Mouse (Mus musculus) lung, postnatal 0 days (tissue): ENCODE measurements around the gene Lgals7. TPM values are rescaled to one million over a fixed set of nuclear protein-coding genes. Genes with fewer than 3 reads are reported as not detected.

Source experiments
- ATAC-seq: fragments of 200-750 bp; cut with Nextera tagmentation; 2 replicates; pipeline ENCODE4 v1.8.0; 2017; ENCODE audit warnings: moderate library complexity
- DNase-seq: peaks from one replicate; pipeline ENCODE4 v3.0.0-alpha.2; 2016; ENCODE audit warnings: low spot score
- H3K27ac ChIP-seq: fragments of 300-500 bp; sonication (generic); 2 replicates; pipeline ENCODE4 v1.5.1; 2014; ENCODE audit warnings: antibody characterized with exemption, mild to moderate bottlenecking, low read length, mixed read lengths
- H3K27me3 ChIP-seq: fragments of 300-500 bp; sonication (generic); replicated peaks from 2 replicates; pipeline ENCODE4 v1.6.1; 2014; ENCODE audit warnings: low read length, mixed read lengths; ENCODE audit not compliant: insufficient read depth
- H3K36me3 ChIP-seq: fragments of 300-500 bp; sonication (generic); 2 replicates; pipeline ENCODE4 v1.6.1; 2014; ENCODE audit warnings: low read length, mixed read lengths; ENCODE audit not compliant: insufficient read depth
- H3K4me1 ChIP-seq: fragments of 300-500 bp; sonication (generic); 2 replicates; pipeline ENCODE4 v1.6.1; 2014; ENCODE audit warnings: antibody characterized with exemption, low read depth, low read length, mixed read lengths; ENCODE audit not compliant: insufficient read depth
- H3K4me2 ChIP-seq: fragments of 300-500 bp; sonication (generic); replicated peaks from 2 replicates; pipeline ENCODE4 v1.6.1; 2014; ENCODE audit warnings: low read depth, mild to moderate bottlenecking, low read length, moderate library complexity, mixed read lengths
- H3K4me3 ChIP-seq: fragments of 300-500 bp; sonication (generic); 2 replicates; pipeline ENCODE4 v1.5.1; 2014; ENCODE audit warnings: low read depth, low read length
- H3K9ac ChIP-seq: fragments of 300-500 bp; sonication (generic); replicated peaks from 2 replicates; pipeline ENCODE4 v1.6.1; 2014; ENCODE audit warnings: low read depth, mild to moderate bottlenecking
- H3K9me3 ChIP-seq: fragments of 300-500 bp; sonication (generic); 2 replicates; pipeline ENCODE4 v1.6.1; 2016; ENCODE audit warnings: low read length, mixed read lengths
- CTCF ChIP-seq: IDR thresholded peaks from 2 replicates; pipeline ENCODE4 v1.5.1; 2016; ENCODE audit warnings: antibody characterized with exemption, mild to moderate bottlenecking
- EP300 ChIP-seq: IDR thresholded peaks from 2 replicates; pipeline ENCODE4 v1.6.1; 2016; ENCODE audit warnings: antibody characterized with exemption, mild to moderate bottlenecking, control low read depth
- WGBS: fragments of 180-500 bp; shearing (Covaris S2); extraction: QIAGEN DNeasy Blood & Tissue Kit; methylation state at CpG from one replicate; pipeline ENCODE4 v1.1.7; 2014; 5-methylcytosine and 5-hydroxymethylcytosine counted together
- polyA plus RNA-seq: library from polyadenylated mRNA; unstranded; fragments of >200 nt; fragmentation: Nextera tagmentation; extraction: Ambion mirVana; gene quantifications from 2 replicates; pipeline ENCODE4 v1.2.1, GENCODE M21; 2015

Lgals7 gene
- polyA plus RNA-seq, 1 experiment from 2014 or later = 3.0 TPM

- WGBS = 86% methylated on average over 7 of the region's 7 CpGs
These were observed 37.3 kb upstream of the Lgals7 start for GRCm38 (mm10) chr7:28826402-28826772.

GRCm38 (mm10) chr7:28827338-28827737, 36.3 kb upstream of the Lgals7 start:
- no peak for TF ChIP-seq CTCF
- no peak for TF ChIP-seq EP300

More at GRCm38 (mm10) chr7:28826402-28826772, 37.3 kb upstream of the Lgals7 start:
- Histone ChIP-seq H3K4me2 (peak overlapping the region; percentile 53), H3K4me1 (peaks cover 5% of the 10 kb centered on the region), H3K9me3 (no peaks in the 10 kb centered on the region), H3K36me3 (peaks cover 23% of the 10 kb centered on the region), H3K9ac (no peak overlapping the region), H3K4me3 (no peak overlapping the region), H3K27ac (no peak overlapping the region; the same call in 1 of the 2 replicates), H3K27me3 (no peaks in the 10 kb centered on the region)
- DNase-seq (no peak), ATAC-seq (no peak)
- TF ChIP-seq EP300 (no peak), CTCF (no peak)

GRCm38 (mm10) chr7:28829821-28830220, 33.8 kb upstream of the Lgals7 start:
- no peaks in the 10 kb centered on the region for H3K9me3 ChIP-seq
- H3K4me1 ChIP-seq = peaks cover 2% of the 10 kb centered on the region; the same call in 1 of the 2 replicates
- H3K9ac ChIP-seq = no peak overlapping the region

More at GRCm38 (mm10) chr7:28827338-28827737, 36.3 kb upstream of the Lgals7 start:
- Histone ChIP-seq H3K27me3 (no peaks in the 10 kb centered on the region), H3K27ac (no peak overlapping the region), H3K9ac (no peak overlapping the region), H3K4me1 (peaks cover 5% of the 10 kb centered on the region), H3K9me3 (no peaks in the 10 kb centered on the region), H3K36me3 (peaks cover 20% of the 10 kb centered on the region; the same call in 1 of the 2 replicates), H3K4me2 (no peak overlapping the region), H3K4me3 (no peak overlapping the region)
- DNase-seq (peak; percentile 59), ATAC-seq (no peak)
- 43% methylated on average over 3 of the region's 3 CpGs for WGBS

GRCm38 (mm10) chr7:28830981-28831380, 32.7 kb upstream of the Lgals7 start:
- Histone ChIP-seq H3K27ac (no peak overlapping the region), H3K27me3 (no peaks in the 10 kb centered on the region), H3K4me3 (no peak overlapping the region), H3K36me3 (peaks cover 17% of the 10 kb centered on the region; the same call in 1 of the 2 replicates), H3K9ac (no peak overlapping the region), H3K9me3 (no peaks in the 10 kb centered on the region), H3K4me2 (no peak overlapping the region), H3K4me1 (peaks cover under 1% of the 10 kb centered on the region; the same call in 1 of the 2 replicates)
- 58% methylated on average over 5 of the region's 5 CpGs for WGBS
- TF ChIP-seq EP300 (no peak), CTCF (no peak)
- ATAC-seq = peak; percentile 13; the same call in 1 of the 2 replicates
- DNase-seq = no peak

More at GRCm38 (mm10) chr7:28829821-28830220, 33.8 kb upstream of the Lgals7 start:
- WGBS = 96% methylated on average over 8 of the region's 8 CpGs
- TF ChIP-seq CTCF (no peak), EP300 (no peak)
- ATAC-seq (no peak), DNase-seq (no peak)
- no peaks in the 10 kb centered on the region for H3K27me3 ChIP-seq
- H3K27ac ChIP-seq = no peak overlapping the region
- H3K4me3 ChIP-seq = no peak overlapping the region
- H3K4me2 ChIP-seq = no peak overlapping the region
- peaks cover 17% of the 10 kb centered on the region; the same call in 1 of the 2 replicates for H3K36me3 ChIP-seq

GRCm38 (mm10) chr7:28831411-28832125, 32.1 kb upstream of the Lgals7 start:
- Histone ChIP-seq H3K9ac (no peak overlapping the region), H3K9me3 (no peaks in the 10 kb centered on the region), H3K4me2 (no peak overlapping the region), H3K27me3 (no peaks in the 10 kb centered on the region), H3K4me3 (no peak overlapping the region), H3K27ac (no peak overlapping the region), H3K36me3 (peaks cover 17% of the 10 kb centered on the region; the same call in 1 of the 2 replicates), H3K4me1 (no peaks in the 10 kb centered on the region)
- DNase-seq = no peak
- no peak for ATAC-seq
- TF ChIP-seq CTCF = no peak
- 85% methylated on average over 17 of the region's 17 CpGs for WGBS

GRCm38 (mm10) chr7:28832137-28832536, 31.5 kb upstream of the Lgals7 start:
- DNase-seq (no peak), ATAC-seq (0 out of 2 replicates have a peak, but pooled peaks have one; percentile 5)
- Histone ChIP-seq H3K9me3 (no peaks in the 10 kb centered on the region), H3K36me3 (peaks cover 17% of the 10 kb centered on the region; the same call in 1 of the 2 replicates), H3K27me3 (no peaks in the 10 kb centered on the region), H3K4me1 (no peaks in the 10 kb centered on the region), H3K4me3 (no peak overlapping the region), H3K9ac (no peak overlapping the region), H3K27ac (no peak overlapping the region), H3K4me2 (no peak overlapping the region)
- WGBS = 45% methylated on average over 6 of the region's 6 CpGs
- TF ChIP-seq CTCF = no peak
- TF ChIP-seq EP300 = no peak
